Mouse (Mus musculus) E14TG2a.4 (cell line): Measurements from ENCODE around the gene Slc27a1.

Source experiments
- CTCF ChIP-seq: conservative IDR thresholded peaks from 2 replicates; pipeline ENCODE4 v1.5.1; 2014; ENCODE audit warnings: low read length
- POU5F1 ChIP-seq: IDR thresholded peaks from 2 replicates; pipeline ENCODE4 v1.6.1; 2014; ENCODE audit warnings: low read length, borderline replicate concordance

DNA sequence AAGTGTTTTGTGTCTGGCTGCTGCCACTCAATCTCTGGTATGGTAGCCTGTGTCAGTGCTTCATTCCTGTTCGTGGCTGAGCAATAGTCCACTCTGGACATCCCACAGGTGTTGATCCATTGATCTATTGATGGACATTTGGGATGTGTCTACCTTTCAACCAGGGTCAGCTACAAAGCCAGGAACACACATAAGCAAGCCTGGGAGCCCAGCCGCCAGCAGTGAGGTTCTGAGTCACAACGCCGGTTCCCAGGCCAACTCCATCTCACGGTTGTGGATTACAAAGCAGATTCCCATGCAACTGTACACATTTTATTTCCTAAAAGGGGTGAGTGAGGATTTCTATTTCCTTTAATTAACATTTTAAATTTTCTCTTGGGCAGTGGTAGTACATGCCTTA lies 7.9 kb upstream of the Slc27a1 start:
- TF ChIP-seq CTCF (no peak), POU5F1 (no peak)
